Mouse (Mus musculus) liver, embryonic 14.5 days (tissue): ENCODE measurements at regions not wholly inside any gene's neighbourhood (a gene's known extent, or its start where the extent isn't known, plus 50 kb on each side); places are given as distances from the start of the nearest gene placed in this dataset.

Experiments used
- CTCF ChIP-seq: IDR thresholded peaks from 2 replicates; pipeline ENCODE4 v1.5.1; 2016; ENCODE audit warnings: antibody characterized with exemption, low read depth, control low read depth
- EP300 ChIP-seq: IDR thresholded peaks from 2 replicates; pipeline ENCODE4 v1.6.1; 2016; ENCODE audit warnings: antibody characterized with exemption, low read depth

- TF ChIP-seq EP300 (no peak), CTCF (no peak)
Observed at GRCm38 (mm10) chr3:35245946-35246665, 507.8 kb upstream of the Atp11b start.
